Mouse (Mus musculus): ENCODE results near the gene Sp6.

Gene Sp6

DNA sequence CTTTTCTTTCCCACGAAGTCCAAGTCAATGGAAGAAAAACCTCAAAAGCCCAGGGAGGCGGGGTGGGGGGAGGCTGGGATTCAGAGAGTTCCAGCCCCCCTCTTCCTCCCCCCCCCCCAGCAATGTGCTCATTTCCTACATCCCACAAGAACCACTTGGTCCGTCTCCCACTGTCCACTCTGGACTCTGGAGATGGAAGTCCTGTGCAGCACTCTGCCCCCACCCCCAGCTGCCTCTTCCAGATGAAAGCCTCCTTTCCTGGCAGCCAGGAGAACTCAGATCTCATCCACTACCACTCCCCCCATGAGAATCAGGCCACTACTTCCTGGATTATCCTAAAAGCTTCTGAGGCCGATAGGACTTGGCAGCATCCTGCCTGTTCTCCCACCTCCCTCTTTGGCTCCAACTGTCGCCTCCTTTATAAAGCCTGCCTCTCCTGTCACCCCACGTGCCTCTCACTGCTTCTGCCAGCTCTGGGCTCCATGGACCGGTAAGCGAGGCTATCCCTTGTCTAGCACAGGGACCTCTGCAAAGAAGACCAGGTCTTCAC is at the start of gene Sp6:
Gene Sp6 (plus strand): TSS at position 274 of the 550 bp plus-strand sequence.
- no peak for DNase-seq (ENCODE audit: inconsistent age in 2 of 2, low spot score in 1 of 2)

DNA sequence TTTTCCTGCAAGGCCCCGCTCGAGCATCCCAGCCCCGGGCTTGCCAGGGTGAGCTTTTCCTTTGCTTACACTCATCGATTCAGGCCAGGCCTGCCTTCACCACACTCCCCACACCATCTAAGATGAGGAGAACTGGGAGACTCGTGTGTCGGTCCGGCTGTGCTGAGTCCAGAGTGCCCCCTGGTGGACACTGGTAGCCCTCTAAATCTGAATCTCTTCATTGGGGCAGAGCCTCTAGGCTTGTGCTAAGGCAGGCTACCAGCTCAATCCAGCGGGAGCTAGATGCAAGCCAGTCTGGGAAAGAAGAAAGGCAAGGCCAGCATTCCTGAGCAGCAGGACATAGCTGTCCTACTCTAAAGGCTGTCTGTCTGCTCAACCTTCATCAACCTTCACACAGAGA is 49.6 kb upstream of the Sp6 start:
- DNase-seq (ENCODE audit: inconsistent age in 2 of 2, low spot score in 1 of 2) = peak; percentile 88 to 96

DNA sequence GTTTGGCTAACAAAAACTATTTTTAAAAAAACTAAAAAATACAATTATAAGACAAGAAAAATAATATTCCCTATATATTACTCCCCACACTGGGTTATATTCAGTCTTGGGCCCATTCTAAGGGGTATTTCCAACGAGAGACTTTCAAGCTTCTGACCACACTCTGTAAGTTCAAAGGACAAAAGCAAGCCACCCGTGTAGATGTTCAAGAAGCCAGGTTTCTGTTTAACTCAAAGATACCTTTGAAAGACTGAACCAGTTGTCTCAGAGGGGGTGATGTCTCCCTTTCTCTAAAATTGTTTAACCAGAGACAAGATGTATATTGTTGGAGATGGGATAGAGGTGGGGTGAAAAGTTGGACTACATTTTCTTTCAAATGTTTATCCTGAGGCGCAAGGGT is 47.0 kb upstream of the Sp6 start:
- no peak for DNase-seq (ENCODE audit: inconsistent age in 2 of 2, low spot score in 1 of 2)

DNA sequence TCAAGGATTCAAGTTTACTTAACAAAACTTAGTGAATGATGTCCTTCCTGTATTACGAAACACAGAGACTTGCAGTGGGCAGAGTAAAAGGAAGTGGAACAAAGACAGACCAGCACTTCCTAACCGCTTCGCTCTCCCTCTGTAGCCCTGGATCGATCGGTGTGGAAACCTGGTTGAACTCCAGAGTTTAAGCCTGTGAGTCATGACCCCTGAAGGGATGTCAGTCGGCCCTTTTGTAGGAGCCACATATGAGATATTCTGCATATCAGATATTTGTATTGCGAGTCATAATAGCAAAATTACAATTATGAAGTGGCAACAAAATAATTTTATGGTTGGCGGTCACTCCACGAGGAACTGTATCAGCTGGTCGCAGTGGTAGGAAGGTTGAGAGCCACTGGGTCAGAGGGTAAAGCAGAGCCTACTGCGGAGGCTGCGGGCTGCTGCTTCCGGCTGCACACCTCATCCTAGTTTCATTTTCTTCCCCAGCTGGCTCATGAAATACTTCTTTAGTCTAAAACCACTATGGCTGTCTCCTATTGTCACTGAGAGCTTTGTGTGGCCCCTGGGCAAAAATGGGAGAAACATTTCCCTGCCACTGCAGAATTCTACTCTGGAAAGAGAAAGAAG is 46.2 kb upstream of the Sp6 start:
- DNase-seq (ENCODE audit: inconsistent age in 2 of 2, low spot score in 1 of 2) = peak in 1 of 2 experiments; percentile 64

DNA sequence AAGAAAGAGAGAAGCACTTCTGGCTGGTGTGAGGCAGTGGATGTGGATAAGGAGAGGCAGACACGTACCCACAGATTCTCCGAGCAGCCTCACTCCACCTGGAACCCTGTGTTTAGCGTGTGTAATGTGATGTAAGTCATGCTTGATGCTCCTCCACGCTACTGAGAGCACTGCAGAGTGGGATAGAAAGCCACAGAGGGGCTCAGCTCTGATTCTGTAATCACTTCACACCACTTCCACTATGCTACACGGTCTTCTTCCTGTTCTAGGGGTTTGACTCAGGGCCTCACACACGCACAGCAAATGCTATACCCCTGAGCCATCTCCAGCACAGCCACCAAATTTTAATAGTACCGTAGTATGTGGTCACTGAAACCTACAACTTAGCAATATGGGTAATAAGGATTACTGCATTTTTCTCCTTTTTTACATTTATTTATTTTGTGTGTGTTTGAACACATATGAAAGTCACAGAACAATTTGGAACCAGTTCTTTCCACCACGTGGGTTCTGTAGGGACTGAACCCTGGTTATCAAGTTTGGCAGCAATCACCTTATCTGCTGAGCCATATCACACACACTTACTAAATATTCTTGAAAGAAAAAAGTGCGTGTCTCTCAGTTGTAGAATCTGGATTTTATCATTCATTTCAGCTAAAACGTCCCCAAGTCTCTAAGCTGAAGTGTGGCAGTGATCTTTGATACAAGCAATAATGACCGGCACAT is 45.5 kb upstream of the Sp6 start:
- DNase-seq (ENCODE audit: inconsistent age in 2 of 2, low spot score in 1 of 2) = no peak

DNA sequence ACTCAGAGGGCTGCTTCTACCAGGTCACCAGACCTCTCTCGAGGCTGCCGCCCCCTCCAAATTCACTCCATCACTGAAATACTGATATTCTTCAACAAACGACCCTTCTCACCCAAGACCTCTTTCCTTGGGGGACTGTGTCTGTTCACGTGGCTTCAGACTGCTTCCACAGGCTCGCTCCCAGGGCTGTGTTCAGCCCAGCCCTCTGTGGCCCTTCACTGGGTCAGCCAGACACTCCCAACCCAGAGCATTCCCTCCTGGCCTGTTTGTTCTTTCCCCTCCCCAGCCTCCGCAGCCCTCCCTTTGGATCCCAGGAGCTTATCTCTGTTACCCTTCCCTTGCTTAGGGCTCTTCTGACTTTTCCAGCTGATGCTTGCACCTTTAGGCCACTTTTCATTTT is 44.7 kb upstream of the Sp6 start:
- peak in 1 of 2 experiments; percentile 54 for DNase-seq (ENCODE audit: inconsistent age in 2 of 2, low spot score in 1 of 2)

DNA sequence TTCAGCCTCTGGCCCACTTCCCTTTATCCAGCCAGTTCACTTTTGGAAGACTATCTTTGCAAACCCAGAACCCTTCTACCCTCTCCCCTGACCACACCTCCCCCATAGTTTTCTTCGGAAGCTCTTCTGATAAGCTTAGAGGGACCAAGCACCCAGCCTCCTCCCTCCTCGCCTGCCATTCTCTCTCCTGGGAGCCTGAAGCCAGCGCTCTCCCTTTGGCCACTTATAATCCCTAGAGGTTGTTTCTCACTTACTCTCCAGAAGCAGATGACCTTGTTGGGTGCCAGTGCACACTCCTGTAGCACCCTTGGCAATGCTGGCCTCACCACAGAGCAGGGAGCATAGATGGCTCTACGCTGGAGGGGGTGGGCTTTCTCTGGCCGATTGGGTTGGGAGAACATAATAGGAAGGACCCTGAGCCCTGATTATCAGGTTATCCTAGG is 43.9 kb upstream of the Sp6 start:
- peak in 1 of 2 experiments; percentile 70 for DNase-seq (ENCODE audit: inconsistent age in 2 of 2, low spot score in 1 of 2)

DNA sequence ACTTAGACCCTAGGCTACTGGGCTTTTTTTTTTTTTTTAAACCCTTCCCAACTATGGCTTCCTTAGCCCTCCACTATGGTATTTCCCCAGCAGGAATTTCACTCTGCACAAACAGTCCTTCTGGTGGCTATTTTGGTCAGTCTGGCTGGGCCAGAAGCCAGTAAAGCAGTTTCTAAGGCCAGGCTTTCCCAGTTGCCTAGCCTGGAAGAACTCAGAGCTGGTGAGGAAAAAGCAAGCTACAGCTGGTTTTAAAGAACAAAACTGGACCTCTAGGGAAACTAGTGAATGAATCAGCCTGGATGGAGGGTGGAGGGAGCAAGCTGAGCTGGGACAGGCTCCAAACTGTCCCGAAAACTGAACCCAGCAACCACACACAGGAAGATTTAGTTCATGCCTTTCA is 43.4 kb upstream of the Sp6 start:
- DNase-seq (ENCODE audit: inconsistent age in 2 of 2, low spot score in 1 of 2) = peak; percentile 58 to 80

DNA sequence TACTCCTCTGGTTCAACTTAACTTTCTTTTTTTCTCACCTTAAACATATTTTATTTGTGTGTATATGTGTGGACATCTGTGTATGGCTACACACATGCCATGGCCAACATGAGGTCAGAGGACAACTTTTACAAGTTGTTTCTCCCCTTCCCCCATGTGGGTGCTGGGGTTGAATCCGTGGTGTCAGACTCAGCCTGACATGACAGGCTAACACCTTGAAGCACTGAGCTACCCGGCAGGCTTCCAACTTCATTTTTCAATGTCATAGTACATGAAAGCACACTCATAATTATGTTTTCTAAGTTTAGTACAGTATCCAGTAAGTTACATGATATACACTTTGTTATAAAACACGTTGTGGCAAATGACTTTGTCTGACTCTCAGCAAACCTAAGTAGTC is 42.9 kb upstream of the Sp6 start:
- peak in 1 of 2 experiments; percentile 52 for DNase-seq (ENCODE audit: inconsistent age in 2 of 2, low spot score in 1 of 2)

DNA sequence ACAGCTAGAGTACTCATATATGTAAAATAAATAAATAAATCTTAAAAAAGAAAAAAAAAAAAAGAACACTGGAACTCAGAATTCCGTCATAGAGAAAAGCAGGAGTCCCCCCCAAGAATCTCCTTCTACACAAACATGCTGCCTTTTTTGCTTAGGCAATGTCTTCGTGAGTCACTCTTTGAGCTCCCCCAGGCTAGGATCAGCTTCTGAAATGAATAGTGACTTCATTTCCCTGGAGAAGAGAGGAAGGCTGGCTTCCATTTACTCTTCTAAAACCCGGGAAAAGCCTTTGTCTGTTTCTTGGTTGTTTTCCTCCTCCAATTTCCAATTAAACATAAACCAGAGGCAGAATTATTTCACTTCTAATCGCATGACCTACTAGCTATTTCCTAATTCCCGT is 40.3 kb upstream of the Sp6 start:
- DNase-seq (ENCODE audit: inconsistent age in 2 of 2, low spot score in 1 of 2) = no peak

DNA sequence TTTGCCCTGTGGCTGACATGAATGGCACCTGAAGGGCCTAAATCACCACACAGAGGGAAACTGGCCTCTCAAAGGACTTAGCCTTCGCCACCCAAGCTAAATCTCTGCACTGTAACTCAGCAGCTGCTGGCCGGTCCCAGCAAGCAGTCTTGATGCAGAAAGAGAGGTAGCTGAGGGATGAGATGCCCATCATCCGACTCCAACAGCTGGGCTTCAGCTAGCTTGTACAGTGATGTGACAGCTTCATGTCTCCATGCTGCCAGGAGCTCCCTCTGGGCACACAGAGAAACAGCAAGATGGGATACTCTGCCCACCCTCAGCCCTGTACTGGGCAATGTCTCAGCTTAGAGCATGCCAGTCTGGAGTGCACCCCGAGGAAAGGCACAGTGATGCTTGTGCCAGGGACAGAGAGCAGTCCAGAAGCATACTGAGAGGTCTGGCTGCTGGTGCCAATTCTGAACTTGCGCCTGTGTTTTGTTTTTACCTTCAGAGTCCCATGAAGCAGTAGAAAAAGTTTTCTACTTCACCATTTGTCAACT is 39.7 kb upstream of the Sp6 start:
- no peak for DNase-seq (ENCODE audit: inconsistent age in 2 of 2, low spot score in 1 of 2)

DNA sequence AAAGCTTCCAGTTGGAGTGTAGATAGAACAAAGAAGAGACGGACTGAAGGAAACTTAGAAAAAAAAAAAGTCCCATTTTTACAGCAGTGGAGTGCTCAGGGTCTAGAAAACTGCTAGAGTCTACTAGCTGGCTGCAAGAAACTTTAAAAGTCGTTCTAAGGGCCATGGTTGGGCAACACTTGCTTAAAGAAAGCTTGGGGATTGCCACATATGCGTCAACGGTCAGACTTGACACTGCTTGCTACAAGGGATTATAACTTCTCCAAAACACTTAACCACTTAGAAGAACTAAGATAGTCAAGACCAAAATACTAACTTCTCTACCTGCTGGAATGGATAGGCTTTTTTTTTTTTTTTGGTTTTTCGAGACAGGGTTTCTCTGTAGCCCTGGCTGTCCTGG is 38.4 kb upstream of the Sp6 start:
- no peak for DNase-seq (ENCODE audit: inconsistent age in 2 of 2, low spot score in 1 of 2)

DNA sequence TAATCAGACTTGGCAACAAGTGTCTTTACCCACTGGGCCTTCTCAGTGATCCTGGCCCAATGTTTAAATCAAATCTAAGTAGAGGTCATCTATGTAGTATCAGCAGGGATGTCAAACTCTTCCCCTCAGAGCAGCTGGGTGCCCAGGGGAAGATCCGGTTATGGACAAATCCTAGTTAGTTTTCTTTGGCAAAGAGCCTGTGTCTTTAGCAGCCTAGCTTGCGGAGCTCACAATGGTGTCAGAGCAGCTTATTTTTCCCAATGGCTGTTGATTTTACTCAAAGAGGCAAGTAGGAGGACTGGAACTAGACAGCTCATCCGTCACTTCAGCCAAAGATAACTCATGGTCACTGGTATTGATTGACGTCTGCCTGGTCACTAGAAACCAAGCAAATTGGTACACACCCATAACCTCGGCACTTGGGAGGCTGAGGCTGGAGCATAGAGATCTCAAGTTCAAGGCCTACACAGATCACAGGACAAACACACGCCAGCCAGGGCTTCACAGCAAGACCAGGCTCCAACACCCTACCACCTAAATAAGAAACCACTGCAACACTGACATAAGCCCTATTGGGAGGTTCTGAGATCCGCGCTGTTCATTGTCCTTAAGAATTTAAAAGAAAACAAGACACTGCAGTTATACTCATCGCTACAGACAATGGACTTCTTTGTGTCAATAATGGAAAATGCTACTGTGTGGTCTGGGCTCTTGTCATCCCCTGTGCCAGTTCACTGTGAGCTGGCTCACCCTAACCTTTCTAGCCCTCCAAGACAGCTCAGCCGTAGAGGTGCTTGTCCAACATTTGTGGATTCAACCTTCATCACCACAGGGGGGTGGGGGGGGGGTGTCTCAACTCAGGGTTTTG is 37.4 kb upstream of the Sp6 start:
- peak in 1 of 2 experiments; percentile 70 for DNase-seq (ENCODE audit: inconsistent age in 2 of 2, low spot score in 1 of 2)

DNA sequence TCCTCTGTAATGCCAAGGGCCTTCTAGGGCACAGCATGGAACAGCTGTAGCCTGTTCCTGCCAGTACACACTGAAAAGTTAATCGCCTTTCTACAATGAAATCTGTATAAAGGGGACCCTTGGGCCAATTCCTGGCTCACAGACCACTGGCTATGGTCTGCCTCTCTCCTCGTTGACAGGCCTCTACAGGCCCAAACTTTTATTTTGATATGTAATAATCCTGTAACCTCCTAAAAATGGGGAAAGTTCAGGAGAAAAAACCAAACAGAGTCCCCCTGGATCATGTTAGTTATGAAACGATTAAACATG is 36.9 kb upstream of the Sp6 start:
- DNase-seq (ENCODE audit: inconsistent age in 2 of 2, low spot score in 1 of 2) = no peak

DNA sequence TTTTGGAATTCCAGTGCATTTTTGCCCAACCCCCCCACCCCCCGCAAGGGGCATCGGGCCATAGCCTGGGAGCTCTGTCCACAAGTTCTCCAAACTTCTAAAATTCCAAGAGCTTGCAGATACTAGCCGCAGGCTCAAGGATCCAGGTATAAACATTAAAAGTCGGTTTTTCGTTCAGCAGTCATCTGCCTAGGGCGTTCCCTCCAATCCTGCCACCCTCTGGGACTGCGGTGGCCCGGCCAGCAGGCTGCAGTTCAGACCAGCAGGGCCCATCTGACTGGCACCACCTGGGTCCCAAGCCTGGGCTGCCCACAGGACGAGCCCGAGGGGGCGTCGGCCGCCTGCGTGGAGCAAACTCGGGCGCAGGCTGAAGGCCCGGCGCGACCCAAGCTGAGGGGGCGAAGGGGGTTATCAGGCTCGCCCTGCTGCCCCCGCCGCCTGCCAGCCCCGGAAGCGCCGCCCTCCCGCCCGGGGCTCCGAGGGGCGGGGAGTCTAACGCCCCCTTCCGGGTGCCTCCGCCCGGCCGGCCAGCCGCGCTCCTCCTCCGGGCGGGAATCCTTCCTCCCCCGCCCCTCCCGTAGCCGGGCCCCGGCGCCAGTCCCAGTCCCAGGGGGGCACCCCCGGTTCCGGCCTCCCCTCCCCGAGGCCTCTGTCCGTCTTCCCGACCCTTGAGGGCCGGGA is 36.1 kb upstream of the Sp6 start:
- DNase-seq (ENCODE audit: inconsistent age in 2 of 2, low spot score in 1 of 2) = peak; percentile 93 to 97

DNA sequence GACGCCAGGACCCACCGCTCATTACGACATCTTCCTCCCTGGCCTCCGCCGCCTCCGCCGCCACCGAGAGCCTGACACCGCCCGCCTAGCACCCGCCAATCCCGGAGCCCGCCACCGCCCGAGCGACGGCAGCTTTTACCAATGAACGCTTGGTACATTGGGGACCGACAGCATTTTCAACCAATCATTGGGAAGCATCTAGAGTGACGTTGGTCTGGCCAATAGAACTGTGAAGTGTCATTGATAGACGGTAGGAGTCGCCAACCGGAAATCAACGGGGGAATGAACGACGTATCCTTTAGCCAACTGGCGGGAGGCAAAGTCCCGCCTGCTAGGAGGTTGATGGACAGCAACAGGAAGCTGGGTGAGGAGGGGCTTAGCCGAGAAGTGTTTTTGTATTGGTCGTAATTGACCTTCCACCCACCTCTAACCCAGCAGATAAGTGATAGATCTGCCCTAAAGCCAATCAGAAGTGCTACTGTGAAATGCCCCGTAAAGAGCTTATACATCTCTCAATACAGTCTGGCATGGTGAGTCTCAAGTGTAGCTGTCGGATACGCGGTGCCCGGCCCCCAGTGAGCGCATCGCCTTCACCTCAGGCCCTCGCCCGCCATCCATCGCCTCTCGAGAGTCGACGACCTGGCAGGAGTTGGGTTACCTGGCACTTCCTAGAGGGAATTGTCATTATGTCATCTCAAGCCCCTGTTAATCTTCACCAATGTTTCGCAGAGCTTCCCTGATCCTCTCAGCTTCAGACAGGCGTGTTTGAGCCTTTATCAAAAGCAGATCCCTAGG is 35.4 kb upstream of the Sp6 start:
- DNase-seq (ENCODE audit: inconsistent age in 2 of 2, low spot score in 1 of 2) = peak; percentile 99 to 100

DNA sequence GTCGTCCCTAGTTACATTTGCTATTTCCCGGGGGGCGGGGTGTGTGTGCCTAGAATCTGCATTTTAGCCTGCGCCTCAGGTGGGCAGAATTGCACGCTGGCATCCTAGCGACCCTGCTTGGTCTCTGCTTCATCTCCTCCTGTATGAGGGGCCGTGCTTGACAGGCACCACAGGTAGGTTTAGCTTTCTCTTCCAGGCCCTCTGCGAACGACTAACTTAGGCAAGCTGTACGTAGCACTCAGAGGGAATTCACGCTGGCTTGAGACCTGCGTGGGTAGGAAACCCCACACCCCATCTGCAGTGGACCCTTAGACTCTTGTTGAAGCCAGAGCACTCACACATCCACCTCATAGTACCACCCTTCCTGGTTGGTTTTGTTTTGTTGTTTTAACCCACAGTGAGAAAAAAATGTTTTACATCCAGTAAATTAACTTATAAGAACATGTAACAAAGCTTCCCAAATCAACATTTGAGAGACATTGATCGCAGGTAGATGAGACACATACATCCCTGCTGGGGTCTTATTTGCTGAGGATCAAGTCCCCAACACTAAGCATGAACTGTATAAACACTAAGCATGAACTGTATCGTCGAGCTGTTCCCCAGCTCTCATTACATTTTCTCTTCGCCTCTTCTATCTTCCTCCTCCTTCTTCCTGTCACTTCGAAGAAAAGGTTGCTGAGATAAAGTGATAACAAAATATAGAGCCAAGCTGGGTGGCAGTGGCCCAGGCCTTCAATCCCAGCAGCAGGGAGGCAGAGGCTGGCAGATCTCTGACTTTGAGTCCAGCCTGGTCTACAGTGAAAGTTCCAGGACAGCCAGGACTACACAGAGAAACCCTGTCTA is 34.6 kb upstream of the Sp6 start:
- no peak for DNase-seq (ENCODE audit: inconsistent age in 2 of 2, low spot score in 1 of 2)

DNA sequence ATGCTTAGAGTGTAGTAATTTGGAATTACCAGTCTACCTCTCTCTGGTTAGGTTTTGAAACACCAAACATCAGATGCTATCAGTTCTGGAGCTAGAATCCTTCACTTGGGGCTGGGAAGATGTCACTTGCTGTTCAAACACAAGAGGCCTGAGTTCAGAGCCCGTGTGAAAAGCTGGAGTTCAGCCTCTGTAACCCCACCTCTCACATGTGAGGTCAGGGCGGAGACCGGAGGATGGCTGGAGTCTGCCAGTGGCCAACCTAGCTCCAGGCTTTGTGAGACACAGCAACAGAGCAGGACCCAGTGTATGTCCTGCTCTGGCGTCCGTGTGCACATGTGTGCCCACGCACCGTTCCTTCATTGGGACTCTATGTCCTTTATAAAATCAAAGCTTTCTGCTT is 33.9 kb upstream of the Sp6 start:
- DNase-seq (ENCODE audit: inconsistent age in 2 of 2, low spot score in 1 of 2) = no peak

DNA sequence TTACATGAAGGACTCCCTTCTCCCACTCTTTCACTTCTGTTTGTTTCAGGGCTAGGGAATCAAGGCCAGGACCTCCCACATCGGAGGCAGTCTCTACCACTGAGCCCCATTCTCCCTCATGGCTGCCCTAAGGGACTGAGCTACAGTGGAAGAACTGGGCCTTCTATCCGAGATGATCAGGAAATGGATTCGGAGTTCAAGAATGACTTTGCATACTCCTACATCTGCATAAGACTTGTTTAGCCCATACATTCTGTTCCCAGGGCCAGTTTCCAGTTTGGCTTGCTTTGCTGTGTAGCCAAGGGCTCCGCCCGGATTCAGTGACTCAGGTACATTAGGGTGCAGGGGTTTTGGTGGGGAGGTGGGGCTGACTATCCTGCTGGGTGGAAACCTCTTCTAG is 33.2 kb upstream of the Sp6 start:
- DNase-seq (ENCODE audit: inconsistent age in 2 of 2, low spot score in 1 of 2) = peak in 1 of 2 experiments; percentile 72

Measured in adrenal gland, adult (tissue).